Mouse (Mus musculus): ENCODE measurements at regions not wholly inside any gene's neighbourhood (a gene's known extent, or its start where the extent isn't known, plus 50 kb on each side); places are given as distances from the start of the nearest gene placed in this dataset.

- DNase-seq (ENCODE audit: low spot score) (no peak), ATAC-seq (replicated peaks; ENCODE audit: low FRiP score, low read depth) (no peak)
- no peaks in the 10 kb centered on the region for H3K4me1 ChIP-seq (replicated peaks; ENCODE audit: insufficient read depth, low read length)
- no peak for TF ChIP-seq CTCF (IDR thresholded peaks at IDR 0.05; ENCODE audit: low read depth)
- H3K27ac ChIP-seq: no peak overlapping the region
- no peak overlapping the region for H3K4me2 ChIP-seq (ENCODE audit: low read length)
- no peak overlapping the region for H3K9ac ChIP-seq (ENCODE audit: low read depth, low read length)
- no peaks in the 10 kb centered on the region for H3K36me3 ChIP-seq (ENCODE audit: insufficient read depth, low read length)
- H3K27me3 ChIP-seq (ENCODE audit: insufficient read depth, low read length): no peaks in the 10 kb centered on the region
- no peak overlapping the region for H3K4me3 ChIP-seq (replicated peaks; ENCODE audit: low read depth, low read length)
- no peaks in the 10 kb centered on the region for H3K9me3 ChIP-seq (replicated peaks; ENCODE audit: low read length)
- 77% methylated on average over 1 of the region's 1 CpGs for WGBS
Measured at GRCm38 (mm10) chr17:64951625-64951940, 115.7 kb upstream of the 4930583I09Rik start.

GRCm38 (mm10) chr17:64950802-64951624 lies 115.1 kb upstream of the 4930583I09Rik start:
- no peak for TF ChIP-seq CTCF (IDR thresholded peaks at IDR 0.05; ENCODE audit: low read depth)
- no peaks in the 10 kb centered on the region for H3K9me3 ChIP-seq (replicated peaks; ENCODE audit: low read length)
- no peak overlapping the region for H3K4me3 ChIP-seq (replicated peaks; ENCODE audit: low read depth, low read length)
- ATAC-seq (replicated peaks; ENCODE audit: low FRiP score, low read depth): no peak
- H3K9ac ChIP-seq (ENCODE audit: low read depth, low read length): no peak overlapping the region
- H3K4me2 ChIP-seq (ENCODE audit: low read length): no peak overlapping the region
- H3K36me3 ChIP-seq (ENCODE audit: insufficient read depth, low read length): no peaks in the 10 kb centered on the region
- no peak overlapping the region for H3K27ac ChIP-seq
- no peak for DNase-seq (ENCODE audit: low spot score)
- H3K27me3 ChIP-seq (ENCODE audit: insufficient read depth, low read length): no peaks in the 10 kb centered on the region
- no peaks in the 10 kb centered on the region for H3K4me1 ChIP-seq (replicated peaks; ENCODE audit: insufficient read depth, low read length)
- WGBS: 63% methylated on average over 6 of the region's 6 CpGs

GRCm38 (mm10) chr17:64943213-64943612 lies 107.3 kb upstream of the 4930583I09Rik start:
- ATAC-seq (replicated peaks; ENCODE audit: low FRiP score, low read depth): no peak
- Histone ChIP-seq H3K9me3 (replicated peaks; ENCODE audit: low read length) (no peaks in the 10 kb centered on the region), H3K4me2 (ENCODE audit: low read length) (no peak overlapping the region), H3K27ac (no peak overlapping the region), H3K27me3 (ENCODE audit: insufficient read depth, low read length) (no peaks in the 10 kb centered on the region), H3K4me3 (replicated peaks; ENCODE audit: low read depth, low read length) (no peak overlapping the region), H3K4me1 (replicated peaks; ENCODE audit: insufficient read depth, low read length) (no peaks in the 10 kb centered on the region), H3K9ac (ENCODE audit: low read depth, low read length) (no peak overlapping the region), H3K36me3 (ENCODE audit: insufficient read depth, low read length) (no peaks in the 10 kb centered on the region)
- WGBS: 54% methylated on average over 2 of the region's 2 CpGs
- no peak for DNase-seq (ENCODE audit: low spot score)
- no peak for TF ChIP-seq CTCF (IDR thresholded peaks at IDR 0.05; ENCODE audit: low read depth)

- H3K9me3 ChIP-seq (replicated peaks; ENCODE audit: low read length): no peaks in the 10 kb centered on the region
- no peak overlapping the region for H3K9ac ChIP-seq (ENCODE audit: low read depth, low read length)
- no peak overlapping the region for H3K4me2 ChIP-seq (ENCODE audit: low read length)
- no peak overlapping the region for H3K4me3 ChIP-seq (replicated peaks; ENCODE audit: low read depth, low read length)
- DNase-seq (ENCODE audit: low spot score) (no peak), ATAC-seq (replicated peaks; ENCODE audit: low FRiP score, low read depth) (no peak)
- H3K27ac ChIP-seq: no peak overlapping the region
- 96% methylated on average over 6 of the region's 6 CpGs for WGBS
- H3K36me3 ChIP-seq (ENCODE audit: insufficient read depth, low read length): no peaks in the 10 kb centered on the region
- H3K4me1 ChIP-seq (replicated peaks; ENCODE audit: insufficient read depth, low read length): no peaks in the 10 kb centered on the region
- H3K27me3 ChIP-seq (ENCODE audit: insufficient read depth, low read length): no peaks in the 10 kb centered on the region
- TF ChIP-seq CTCF (IDR thresholded peaks at IDR 0.05; ENCODE audit: low read depth): no peak
Measured at GRCm38 (mm10) chr17:64941555-64941954, 105.7 kb upstream of the 4930583I09Rik start.

- no peaks in the 10 kb centered on the region for H3K9me3 ChIP-seq (replicated peaks; ENCODE audit: low read length)
Measured at GRCm38 (mm10) chr17:64935683-64936082, 99.8 kb upstream of the 4930583I09Rik start.

GRCm38 (mm10) chr17:64934411-64934810 lies 98.5 kb upstream of the 4930583I09Rik start:
- H3K36me3 ChIP-seq (ENCODE audit: insufficient read depth, low read length): no peaks in the 10 kb centered on the region
- no peaks in the 10 kb centered on the region for H3K27me3 ChIP-seq (ENCODE audit: insufficient read depth, low read length)
- WGBS: 89% methylated on average over 1 of the region's 1 CpGs
- no peaks in the 10 kb centered on the region for H3K9me3 ChIP-seq (replicated peaks; ENCODE audit: low read length)
- H3K9ac ChIP-seq (ENCODE audit: low read depth, low read length): no peak overlapping the region
- no peaks in the 10 kb centered on the region for H3K4me1 ChIP-seq (replicated peaks; ENCODE audit: insufficient read depth, low read length)
- no peak overlapping the region for H3K4me2 ChIP-seq (ENCODE audit: low read length)
- no peak overlapping the region for H3K4me3 ChIP-seq (replicated peaks; ENCODE audit: low read depth, low read length)
- no peak for TF ChIP-seq CTCF (IDR thresholded peaks at IDR 0.05; ENCODE audit: low read depth)
- ATAC-seq (replicated peaks; ENCODE audit: low FRiP score, low read depth): no peak
- no peak overlapping the region for H3K27ac ChIP-seq
- no peak for DNase-seq (ENCODE audit: low spot score)

More at GRCm38 (mm10) chr17:64935683-64936082, 99.8 kb upstream of the 4930583I09Rik start:
- no peak overlapping the region for H3K27ac ChIP-seq
- 66% methylated on average over 4 of the region's 4 CpGs for WGBS
- H3K36me3 ChIP-seq (ENCODE audit: insufficient read depth, low read length): no peaks in the 10 kb centered on the region
- no peak overlapping the region for H3K4me3 ChIP-seq (replicated peaks; ENCODE audit: low read depth, low read length)
- DNase-seq (ENCODE audit: low spot score) (no peak), ATAC-seq (replicated peaks; ENCODE audit: low FRiP score, low read depth) (no peak)
- H3K4me2 ChIP-seq (ENCODE audit: low read length): no peak overlapping the region
- no peak overlapping the region for H3K9ac ChIP-seq (ENCODE audit: low read depth, low read length)
- no peaks in the 10 kb centered on the region for H3K27me3 ChIP-seq (ENCODE audit: insufficient read depth, low read length)
- TF ChIP-seq CTCF (IDR thresholded peaks at IDR 0.05; ENCODE audit: low read depth): no peak
- H3K4me1 ChIP-seq (replicated peaks; ENCODE audit: insufficient read depth, low read length): no peaks in the 10 kb centered on the region

Data from kidney, postnatal 0 days (tissue).